Mouse (Mus musculus): ENCODE measurements around the gene Ly6g.
"Not testable (repeated sequence)": the region's sequence is repeated elsewhere in the genome, so short reads cannot be mapped to it uniquely, and the experiment has no call there.

The Ly6g gene

GRCm38 (mm10) chr15:75154940-75155339, at the start of gene Ly6g:
Ly6g (plus strand) TSS chr15:75155240.
- DNase-seq (ENCODE audit: low read depth, low spot score), result no peak

- DNase-seq (ENCODE audit: low read depth, low spot score), result not testable (repeated sequence)
These were observed 44.6 kb upstream of the Ly6g start for GRCm38 (mm10) chr15:75110424-75110823.

GRCm38 (mm10) chr15:75111861-75112630, 43.0 kb upstream of the Ly6g start, which contains the start of gene Ly6c2:
Ly6c2 (minus strand) TSS chr15:75111970.
- not testable (repeated sequence) for DNase-seq (ENCODE audit: low read depth, low spot score)

GRCm38 (mm10) chr15:75116525-75116924, 38.5 kb upstream of the Ly6g start:
- DNase-seq (ENCODE audit: low read depth, low spot score), result no peak

- DNase-seq (ENCODE audit: low read depth, low spot score), result not testable (repeated sequence)
These were observed 37.6 kb upstream of the Ly6g start for GRCm38 (mm10) chr15:75117481-75117880.

- peak; percentile 52 for DNase-seq (ENCODE audit: low read depth, low spot score)
These were observed 36.3 kb upstream of the Ly6g start for GRCm38 (mm10) chr15:75118742-75119141.

- peak; percentile 41 for DNase-seq (ENCODE audit: low read depth, low spot score)
These were observed 35.0 kb upstream of the Ly6g start for GRCm38 (mm10) chr15:75120066-75120465.

GRCm38 (mm10) chr15:75132346-75132745, 22.7 kb upstream of the Ly6g start:
- DNase-seq (ENCODE audit: low read depth, low spot score), result not testable (repeated sequence)

- DNase-seq (ENCODE audit: low read depth, low spot score), result not testable (repeated sequence)
These were observed 19.8 kb upstream of the Ly6g start for GRCm38 (mm10) chr15:75135090-75135783.

GRCm38 (mm10) chr15:75137739-75138138, 17.3 kb upstream of the Ly6g start:
- not testable (repeated sequence) for DNase-seq (ENCODE audit: low read depth, low spot score)

- peak; percentile 28 for DNase-seq (ENCODE audit: low read depth, low spot score)
These were observed 13.2 kb upstream of the Ly6g start for GRCm38 (mm10) chr15:75141812-75142360.

- no peak for DNase-seq (ENCODE audit: low read depth, low spot score)
These were observed 11.3 kb upstream of the Ly6g start for GRCm38 (mm10) chr15:75143735-75144134.

- no peak for DNase-seq (ENCODE audit: low read depth, low spot score)
These were observed 2.0 kb upstream of the Ly6g start for GRCm38 (mm10) chr15:75153087-75153486.

- DNase-seq (ENCODE audit: low read depth, low spot score), result no peak
These were observed 2.6 kb downstream of the Ly6g start for GRCm38 (mm10) chr15:75157646-75158045.

GRCm38 (mm10) chr15:75175506-75175905, 20.5 kb downstream of the Ly6g start:
- DNase-seq (ENCODE audit: low read depth, low spot score), result peak; percentile 5

GRCm38 (mm10) chr15:75186291-75186690, 31.3 kb downstream of the Ly6g start:
- DNase-seq (ENCODE audit: low read depth, low spot score), result no peak

- DNase-seq (ENCODE audit: low read depth, low spot score), result peak; percentile 10
These were observed 34.1 kb downstream of the Ly6g start for GRCm38 (mm10) chr15:75189116-75189515.

- DNase-seq (ENCODE audit: low read depth, low spot score), result not testable (repeated sequence)
These were observed 35.5 kb downstream of the Ly6g start for GRCm38 (mm10) chr15:75190560-75190959.

Data from mesoderm, embryonic 11.5 days (tissue).